Mouse (Mus musculus) neural tube, embryonic 14.5 days (tissue): ENCODE measurements around the gene Nxt2. TPM values are rescaled to one million over a fixed set of nuclear protein-coding genes. Genes with fewer than 3 reads are reported as not detected.

Source experiments
- ATAC-seq: fragments of 200-750 bp; cut with Nextera tagmentation; 2 replicates; pipeline ENCODE4 v1.8.0; 2017; ENCODE audit warnings: low read depth, mild to moderate bottlenecking, moderate TSS enrichment, moderate library complexity
- H3K27ac ChIP-seq: fragments of 300-500 bp; sonication (generic); 2 replicates; pipeline ENCODE4 v1.5.1; 2014; ENCODE audit warnings: low read depth, mild to moderate bottlenecking, control low read depth, low read length, moderate library complexity, mixed read lengths
- H3K27me3 ChIP-seq: fragments of 300-500 bp; sonication (generic); 2 replicates; pipeline ENCODE4 v1.6.1; 2014; ENCODE audit warnings: low read length; ENCODE audit not compliant: control insufficient read depth, insufficient read depth
- H3K36me3 ChIP-seq: fragments of 300-500 bp; sonication (generic); 2 replicates; pipeline ENCODE4 v1.6.1; 2014; ENCODE audit warnings: low read length, mixed read lengths; ENCODE audit not compliant: control insufficient read depth, insufficient read depth
- H3K4me1 ChIP-seq: fragments of 300-500 bp; sonication (generic); 2 replicates; pipeline ENCODE4 v1.6.1; 2014; ENCODE audit warnings: low read length; ENCODE audit not compliant: control insufficient read depth, insufficient read depth
- H3K4me2 ChIP-seq: fragments of 300-500 bp; sonication (generic); 2 replicates; pipeline ENCODE4 v1.6.1; 2014; ENCODE audit warnings: mild to moderate bottlenecking, low read depth, low read length, control low read depth
- H3K4me3 ChIP-seq: fragments of 300-500 bp; sonication (generic); 2 replicates; pipeline ENCODE4 v1.5.1; 2014; ENCODE audit warnings: low read depth, low read length, control low read depth, mixed read lengths
- H3K9ac ChIP-seq: fragments of 300-500 bp; sonication (generic); replicated peaks from 2 replicates; pipeline ENCODE4 v1.6.1; 2014; ENCODE audit warnings: low read depth, mild to moderate bottlenecking, control low read depth, low read length, mixed read lengths
- H3K9me3 ChIP-seq: fragments of 300-500 bp; sonication (generic); 2 replicates; pipeline ENCODE4 v1.6.1; 2016; ENCODE audit warnings: low read length; ENCODE audit not compliant: control insufficient read depth
- WGBS: fragments of 180-500 bp; shearing (Covaris S2); extraction: QIAGEN DNeasy Blood & Tissue Kit; methylation state at CpG from one replicate; pipeline ENCODE4 v1.1.7; 2014; 5-methylcytosine and 5-hydroxymethylcytosine counted together
- polyA plus RNA-seq: library from polyadenylated mRNA; unstranded; fragments of >200 nt; fragmentation: Nextera tagmentation; extraction: Ambion mirVana; gene quantifications from 2 replicates; pipeline ENCODE4 v1.2.1, GENCODE M21; 2014

The Nxt2 gene
- polyA plus RNA-seq, 1 experiment from 2014 or later = 26.1 TPM

- no peaks in the 10 kb centered on the region for H3K36me3 ChIP-seq
- ATAC-seq = no peak
- no peaks in the 10 kb centered on the region for H3K9me3 ChIP-seq
- no peak overlapping the region for H3K4me3 ChIP-seq
- H3K27ac ChIP-seq = no peak overlapping the region
- 61% methylated on average over 3 of the region's 3 CpGs for WGBS
- H3K4me2 ChIP-seq = no peak overlapping the region
- H3K9ac ChIP-seq = no peak overlapping the region
- no peaks in the 10 kb centered on the region for H3K4me1 ChIP-seq
- no peaks in the 10 kb centered on the region for H3K27me3 ChIP-seq
Observed at GRCm38 (mm10) chrX:142276573-142276972, 50.0 kb downstream of the Nxt2 start.

- no peak for ATAC-seq
- H3K27me3 ChIP-seq = no peaks in the 10 kb centered on the region
- H3K36me3 ChIP-seq = no peaks in the 10 kb centered on the region
- H3K9ac ChIP-seq = no peak overlapping the region
- no peak overlapping the region for H3K4me3 ChIP-seq
- no peaks in the 10 kb centered on the region for H3K9me3 ChIP-seq
- no peaks in the 10 kb centered on the region for H3K4me1 ChIP-seq
- H3K4me2 ChIP-seq = no peak overlapping the region
- WGBS = 70% methylated on average over 5 of the region's 5 CpGs
- no peak overlapping the region for H3K27ac ChIP-seq
Observed at GRCm38 (mm10) chrX:142285905-142286304, 59.3 kb downstream of the Nxt2 start.

Other genes with a start within 250 kb of the Nxt2 start
- 0.04 and 0.06 TPM in 2 replicates for gene Gucy2f, start 29.8 kb upstream of the Nxt2 start, polyA plus RNA-seq
- gene Kcne1l, start 79.5 kb downstream of the Nxt2 start, polyA plus RNA-seq = 39.8 and 43.7 TPM in 2 replicates
- 35.2 and 38.6 TPM in 2 replicates for gene Acsl4, start 163.8 kb downstream of the Nxt2 start, polyA plus RNA-seq